Mouse (Mus musculus) frontal cortex, adult 2 months (tissue): ENCODE measurements around the gene 4930578C19Rik. TPM values are rescaled to one million over a fixed set of nuclear protein-coding genes. Genes with fewer than 3 reads are reported as not detected.
"Not testable (repeated sequence)": the region's sequence is repeated elsewhere in the genome, so short reads cannot be mapped to it uniquely, and the experiment has no call there.

Experiments used
- DNase-seq, 2 experiments: peaks; one replicate each; pipeline ENCODE4 v3.0.0; 2022; ENCODE audit warnings: low spot score in 1 of 2; ENCODE audit errors: extremely low spot score in 1 of 2
- polyA plus RNA-seq: library from polyadenylated mRNA; depleted of rRNA; stranded (reverse); fragments of >200 nt; gene quantifications from 2 replicates; pipeline ENCODE4 v1.2.3, GENCODE M21; 2012; rRNA removed

4930578C19Rik gene
- polyA plus RNA-seq: 1.2 and 1.5 TPM in 2 replicates

GRCm38 (mm10) chrX:18461198-18461601 is at the start of gene 4930578C19Rik:
Gene 4930578C19Rik, minus strand, starts transcription at chrX:18461397.
- no peak for DNase-seq

- DNase-seq: no peak
Measured at GRCm38 (mm10) chrX:18467690-18468089, 6.5 kb upstream of the 4930578C19Rik start.

DNA sequence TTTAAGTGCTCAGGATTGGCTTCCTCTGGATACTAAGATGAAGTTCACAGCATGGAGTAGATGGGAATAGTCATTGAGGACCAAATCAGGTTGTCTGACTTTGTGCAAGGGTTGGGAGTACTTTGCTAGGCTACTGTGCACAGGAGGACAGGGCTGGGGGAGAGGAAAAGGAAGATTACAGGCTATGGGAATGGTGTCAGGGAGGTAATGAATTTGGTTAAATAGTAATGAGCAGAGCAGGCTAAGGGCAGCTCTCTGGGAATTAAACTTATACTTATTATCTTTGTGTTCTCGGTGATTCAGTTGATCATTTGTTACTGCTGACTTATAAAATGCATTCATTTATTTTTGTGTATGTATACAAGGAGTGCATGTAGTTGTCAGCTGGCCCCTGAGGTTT is 1.7 kb upstream of the 4930578C19Rik start:
- no peak for DNase-seq

- no peak for DNase-seq
Measured at GRCm38 (mm10) chrX:18451559-18451958, 9.6 kb downstream of the 4930578C19Rik start.

GRCm38 (mm10) chrX:18442066-18442465 is 19.1 kb downstream of the 4930578C19Rik start:
- DNase-seq: peak; percentile 55 to 87

- no peak for DNase-seq
Measured at GRCm38 (mm10) chrX:18425451-18425850, 35.7 kb downstream of the 4930578C19Rik start.

- no peak for DNase-seq
Measured at GRCm38 (mm10) chrX:18423206-18423605, 38.0 kb downstream of the 4930578C19Rik start.

DNA sequence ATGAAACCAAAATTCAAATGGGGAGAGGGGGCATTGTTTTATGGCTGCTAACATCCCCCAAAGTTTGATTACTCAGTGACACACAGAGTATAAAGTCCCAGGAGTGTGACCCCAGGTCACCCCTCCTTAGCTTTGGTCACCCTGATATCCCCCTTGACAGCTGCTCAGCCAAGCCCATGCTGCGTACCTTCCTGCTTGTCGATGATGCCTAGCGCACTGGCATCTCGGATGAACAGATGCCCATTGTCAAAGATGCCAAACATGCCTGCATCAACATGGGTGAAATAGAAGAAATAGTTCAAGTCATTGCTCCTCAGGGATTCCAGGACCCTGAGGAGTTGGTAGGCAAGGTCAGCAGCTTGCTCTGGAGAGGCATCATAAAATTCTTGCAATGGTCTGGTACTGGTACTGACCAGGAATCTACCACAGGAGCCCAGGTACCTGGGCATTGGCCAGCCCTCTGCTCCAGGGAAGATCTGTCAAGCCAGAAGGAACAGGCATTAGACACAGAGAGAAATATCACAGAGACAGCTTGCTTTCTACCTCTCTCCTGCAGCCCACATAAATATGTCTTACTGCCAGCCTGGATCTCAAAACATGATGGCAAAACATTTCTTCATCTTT is 40.9 kb downstream of the 4930578C19Rik start:
- DNase-seq: no peak

DNA sequence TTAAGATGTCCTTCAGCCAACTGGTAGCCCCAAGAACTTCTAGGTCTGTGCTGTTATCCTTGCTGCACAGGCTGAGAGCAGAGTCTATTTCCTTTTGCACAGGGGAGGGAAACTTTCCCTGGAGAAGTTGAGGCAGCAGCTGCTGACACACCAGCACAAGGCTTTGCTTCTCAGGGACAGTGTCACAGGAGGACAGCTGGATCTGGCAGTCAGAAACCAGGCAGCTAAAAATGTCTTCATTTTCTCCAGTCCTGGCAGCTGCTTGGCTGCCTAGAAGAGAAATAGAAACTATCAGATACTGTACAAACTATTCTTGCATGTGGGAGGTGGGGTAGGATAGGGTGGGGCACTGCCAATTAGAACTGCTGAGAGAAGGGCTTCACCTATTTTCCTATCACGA is 42.2 kb downstream of the 4930578C19Rik start:
- DNase-seq: peak; percentile 14 to 26

DNA sequence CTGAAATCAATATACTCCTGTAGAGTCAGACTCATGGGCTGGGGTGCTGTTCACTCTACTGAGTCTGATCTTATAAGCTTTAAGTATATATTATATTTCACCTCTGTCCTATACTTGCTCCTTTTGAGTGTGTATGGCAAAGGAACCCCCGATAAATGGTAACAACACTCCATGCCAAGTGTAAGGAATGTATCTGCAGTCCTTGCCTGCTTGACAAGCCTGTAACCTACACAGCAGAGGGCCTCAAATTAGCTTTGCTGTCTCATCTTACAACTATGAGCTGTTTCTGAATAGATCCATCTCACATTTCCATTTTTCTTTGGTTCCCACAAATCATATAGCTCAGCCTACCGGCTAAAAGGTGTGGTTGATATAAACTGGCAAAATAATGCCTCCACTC is 46.6 kb downstream of the 4930578C19Rik start:
- no peak for DNase-seq

DNA sequence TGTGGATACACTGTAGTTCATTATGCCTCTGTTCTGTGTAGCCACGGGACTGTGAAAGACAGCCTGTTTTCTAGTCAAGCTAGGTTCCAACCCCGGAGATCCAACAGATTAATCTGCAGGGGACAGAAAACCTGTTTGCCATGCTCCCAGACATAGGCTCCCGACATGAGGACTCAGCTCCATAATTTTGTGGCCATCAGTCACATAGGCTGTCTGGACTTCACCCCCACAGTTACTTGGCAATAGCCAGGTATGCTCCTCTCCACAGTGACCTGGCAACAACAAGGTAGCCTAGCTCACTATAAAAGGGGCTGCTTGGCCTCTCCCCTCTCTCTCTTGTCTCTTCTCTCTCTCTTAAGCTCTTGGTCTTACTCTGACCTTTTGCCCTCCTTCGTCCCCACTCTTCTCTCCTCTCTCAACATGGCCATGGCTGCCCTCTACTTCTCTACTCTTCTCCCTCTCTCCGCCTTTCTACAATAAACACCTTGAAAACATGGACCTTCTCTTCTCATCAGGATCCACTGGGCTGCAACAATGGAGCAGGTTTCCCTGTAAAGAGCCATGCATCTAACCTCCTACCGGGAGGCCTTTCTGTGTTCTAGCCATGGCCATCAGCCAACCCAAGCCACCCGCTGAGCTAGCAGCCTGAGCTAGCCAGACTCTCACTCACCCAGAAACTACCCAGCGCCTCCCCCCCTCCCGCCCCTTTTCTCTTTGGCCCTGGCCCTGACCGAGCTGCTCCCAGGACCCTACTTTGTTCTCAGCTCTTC is 49.9 kb downstream of the 4930578C19Rik start:
- DNase-seq: no peak

DNA sequence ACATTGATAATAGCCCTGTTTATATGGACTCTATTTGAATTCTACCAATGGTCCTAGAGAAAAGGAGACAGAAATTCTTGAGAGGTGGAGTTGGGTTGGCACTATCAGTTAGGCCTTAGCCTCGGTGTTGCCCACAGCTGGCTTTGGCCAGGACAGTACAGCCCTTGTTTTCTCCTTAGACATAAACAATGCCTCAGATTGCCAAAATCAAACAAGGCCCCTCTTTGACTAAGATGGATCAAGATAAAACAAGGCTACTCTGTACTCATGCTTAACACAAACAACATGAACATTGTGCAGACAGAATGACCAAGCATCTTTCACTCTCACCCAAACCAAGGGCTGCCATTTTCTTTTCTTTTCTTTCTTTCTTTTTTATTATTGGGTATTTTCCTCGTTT is 51.6 kb downstream of the 4930578C19Rik start:
- DNase-seq: no peak

DNA sequence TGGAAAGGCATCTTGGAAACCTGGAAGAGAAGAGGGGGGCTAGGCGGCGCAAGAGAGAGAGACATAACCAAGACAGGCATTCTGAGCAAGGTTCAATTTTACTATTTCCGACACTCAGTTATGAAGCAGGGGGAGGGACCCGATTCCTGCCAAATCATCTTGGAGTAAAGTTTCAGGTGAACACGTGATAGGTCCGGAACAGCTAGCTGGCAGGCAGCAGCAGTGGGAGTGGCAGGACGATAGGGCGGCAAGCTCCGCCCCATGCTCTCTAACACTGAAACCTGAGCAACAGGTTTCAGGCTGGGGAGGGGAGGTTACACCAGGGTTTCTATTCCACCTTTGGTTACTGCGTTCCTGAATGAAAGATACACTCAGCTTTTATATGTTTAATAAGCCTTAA is 58.9 kb downstream of the 4930578C19Rik start:
- no peak for DNase-seq

- no peak for DNase-seq
Measured at GRCm38 (mm10) chrX:18396700-18397099, 64.5 kb downstream of the 4930578C19Rik start.

DNA sequence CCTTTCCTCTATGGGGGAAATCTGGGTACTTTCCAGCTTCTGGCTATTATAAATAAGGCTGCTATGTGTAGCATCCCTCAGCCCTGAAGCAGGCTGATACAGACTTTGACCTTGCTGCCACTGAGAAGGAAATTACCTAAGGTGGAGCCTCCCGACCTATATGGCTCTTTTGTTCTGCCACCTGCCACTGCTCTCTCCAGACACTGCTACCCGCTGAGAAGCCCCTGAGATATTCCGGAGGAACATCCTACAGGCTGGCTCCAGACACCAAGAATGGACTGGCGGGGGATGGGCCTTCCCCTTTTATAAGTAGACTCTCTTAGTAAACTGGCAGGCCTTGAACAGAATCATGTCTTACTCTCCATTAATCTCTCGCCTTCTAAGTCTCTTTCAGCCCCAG is 77.0 kb downstream of the 4930578C19Rik start:
- DNase-seq: not testable (repeated sequence)
